Mouse (Mus musculus): ENCODE measurements around the gene Mgl2. TPM values are rescaled to one million over a fixed set of nuclear protein-coding genes. Genes with fewer than 3 reads are reported as not detected.

The Mgl2 gene
- polyA plus RNA-seq, 2 experiments = 0.61 to 1.1 TPM

DNA sequence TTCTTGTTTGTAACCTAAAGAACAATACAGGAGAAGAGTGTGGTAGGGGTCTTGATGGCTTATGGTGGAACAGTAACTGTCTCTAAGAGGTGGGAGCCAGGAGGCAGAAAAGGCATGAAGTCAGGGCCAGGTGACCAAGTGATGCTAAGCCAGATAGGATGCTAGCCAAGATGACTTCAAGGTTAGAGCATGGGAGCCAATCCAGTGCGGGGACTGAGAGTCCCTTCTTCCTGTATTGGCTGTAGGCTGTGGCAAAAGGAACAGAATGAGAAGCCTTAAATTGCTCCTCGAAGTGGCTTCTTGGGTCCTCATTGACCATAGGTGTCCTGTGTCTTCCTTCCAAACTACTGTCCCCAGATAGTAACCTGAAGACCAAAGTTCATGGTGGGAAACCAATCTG, 31.0 kb upstream of the Mgl2 start:
- TF ChIP-seq POLR2A (IDR thresholded peaks at IDR 0.05; ENCODE audit: borderline replicate concordance, extremely low read depth, insufficient read depth, insufficient read length) = no peak
- no peaks in the 10 kb centered on the region for H3K27me3 ChIP-seq (ENCODE audit: control insufficient read depth, insufficient read depth, low read length)
- H3K4me1 ChIP-seq (ENCODE audit: control insufficient read depth, insufficient read depth, low read length) = no peaks in the 10 kb centered on the region
- no peak overlapping the region for H3K9ac ChIP-seq (ENCODE audit: low read depth, low read length, severe bottlenecking)
- H3K36me3 ChIP-seq (ENCODE audit: control insufficient read depth, insufficient read depth, low read length) = no peaks in the 10 kb centered on the region
- H3K4me2 ChIP-seq (replicated peaks; ENCODE audit: low read depth, low read length, severe bottlenecking) = no peak overlapping the region
- 88% methylated on average over 2 of the region's 2 CpGs for WGBS
- no peak for DNase-seq (ENCODE audit: low spot score)
- ATAC-seq (ENCODE audit: low FRiP score, low read depth) = no peak
- H3K4me3 ChIP-seq (replicated peaks; ENCODE audit: low read length) = no peak overlapping the region
- no peak overlapping the region for H3K27ac ChIP-seq (replicated peaks; ENCODE audit: low read depth, low read length)
- H3K9me3 ChIP-seq (ENCODE audit: control insufficient read depth, low read length) = no peaks in the 10 kb centered on the region

DNA sequence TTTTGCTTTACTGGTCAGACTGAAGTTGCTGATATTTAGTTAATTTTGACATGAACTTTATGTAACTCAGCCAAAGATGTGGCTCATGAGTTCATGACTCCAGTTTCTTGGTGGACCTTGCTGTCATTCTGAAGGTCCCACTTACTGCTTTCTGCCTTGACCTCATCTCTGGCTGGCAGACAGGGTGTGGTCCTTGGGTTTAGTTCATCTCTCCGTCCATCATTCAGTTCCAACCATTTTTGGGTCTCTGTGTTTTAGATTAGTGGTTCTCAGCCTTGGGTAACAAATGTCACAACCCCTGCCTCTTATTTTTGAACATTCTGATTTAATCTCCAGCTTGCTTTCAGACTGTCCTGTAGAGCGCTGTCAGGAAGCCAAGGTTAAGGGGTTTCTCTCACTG, 30.3 kb upstream of the Mgl2 start:
- no peak for DNase-seq (ENCODE audit: low spot score)
- no peak for TF ChIP-seq POLR2A (IDR thresholded peaks at IDR 0.05; ENCODE audit: borderline replicate concordance, extremely low read depth, insufficient read depth, insufficient read length)
- Histone ChIP-seq H3K9ac (ENCODE audit: low read depth, low read length, severe bottlenecking) (no peak overlapping the region), H3K4me1 (ENCODE audit: control insufficient read depth, insufficient read depth, low read length) (no peaks in the 10 kb centered on the region), H3K27me3 (ENCODE audit: control insufficient read depth, insufficient read depth, low read length) (no peaks in the 10 kb centered on the region), H3K9me3 (ENCODE audit: control insufficient read depth, low read length) (no peaks in the 10 kb centered on the region), H3K36me3 (ENCODE audit: control insufficient read depth, insufficient read depth, low read length) (no peaks in the 10 kb centered on the region), H3K4me3 (replicated peaks; ENCODE audit: low read length) (no peak overlapping the region), H3K27ac (replicated peaks; ENCODE audit: low read depth, low read length) (no peak overlapping the region), H3K4me2 (replicated peaks; ENCODE audit: low read depth, low read length, severe bottlenecking) (no peak overlapping the region)
- ATAC-seq (ENCODE audit: low FRiP score, low read depth) = no peak
- WGBS = 83% methylated on average over 2 of the region's 2 CpGs

DNA sequence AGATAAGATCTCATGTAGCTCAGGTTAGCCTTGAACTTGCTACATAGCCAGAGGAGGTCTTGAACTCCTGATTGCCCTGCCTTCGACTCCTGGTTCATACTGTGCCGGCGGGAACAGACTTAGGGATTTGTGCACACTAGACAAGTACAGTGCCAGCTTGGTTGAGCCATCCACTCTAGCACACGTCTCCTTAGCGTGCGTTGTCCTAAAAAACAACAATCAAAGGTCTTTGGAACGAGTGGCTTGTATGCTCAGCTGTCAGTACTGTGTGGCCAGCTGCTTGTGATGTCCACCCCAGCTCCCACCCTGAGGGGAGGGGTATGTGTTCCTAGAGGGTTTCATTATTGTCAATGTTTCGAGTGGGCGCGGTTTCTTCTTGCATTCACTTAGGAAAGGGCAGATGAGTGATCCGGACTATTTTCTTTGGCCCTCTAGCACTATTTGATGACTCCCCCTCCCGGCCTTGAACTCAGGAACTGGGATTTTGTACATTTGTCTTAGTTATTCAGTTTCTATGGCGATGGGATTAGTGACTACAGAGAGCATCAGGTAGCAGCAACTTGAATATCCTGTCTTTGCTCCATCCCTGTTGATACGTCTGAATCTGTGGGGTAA, 26.3 kb upstream of the Mgl2 start:
- TF ChIP-seq POLR2A (IDR thresholded peaks at IDR 0.05; ENCODE audit: borderline replicate concordance, extremely low read depth, insufficient read depth, insufficient read length) = no peak
- no peaks in the 10 kb centered on the region for H3K27me3 ChIP-seq (ENCODE audit: control insufficient read depth, insufficient read depth, low read length)
- H3K4me2 ChIP-seq (replicated peaks; ENCODE audit: low read depth, low read length, severe bottlenecking) = no peak overlapping the region
- DNase-seq (ENCODE audit: low spot score) = no peak
- no peaks in the 10 kb centered on the region for H3K4me1 ChIP-seq (ENCODE audit: control insufficient read depth, insufficient read depth, low read length)
- ATAC-seq (ENCODE audit: low FRiP score, low read depth) = no peak
- H3K9me3 ChIP-seq (ENCODE audit: control insufficient read depth, low read length) = no peaks in the 10 kb centered on the region
- no peak overlapping the region for H3K9ac ChIP-seq (ENCODE audit: low read depth, low read length, severe bottlenecking)
- WGBS = 85% methylated on average over 14 of the region's 14 CpGs
- no peak overlapping the region for H3K4me3 ChIP-seq (replicated peaks; ENCODE audit: low read length)
- no peak overlapping the region for H3K27ac ChIP-seq (replicated peaks; ENCODE audit: low read depth, low read length)
- no peaks in the 10 kb centered on the region for H3K36me3 ChIP-seq (ENCODE audit: control insufficient read depth, insufficient read depth, low read length)

DNA sequence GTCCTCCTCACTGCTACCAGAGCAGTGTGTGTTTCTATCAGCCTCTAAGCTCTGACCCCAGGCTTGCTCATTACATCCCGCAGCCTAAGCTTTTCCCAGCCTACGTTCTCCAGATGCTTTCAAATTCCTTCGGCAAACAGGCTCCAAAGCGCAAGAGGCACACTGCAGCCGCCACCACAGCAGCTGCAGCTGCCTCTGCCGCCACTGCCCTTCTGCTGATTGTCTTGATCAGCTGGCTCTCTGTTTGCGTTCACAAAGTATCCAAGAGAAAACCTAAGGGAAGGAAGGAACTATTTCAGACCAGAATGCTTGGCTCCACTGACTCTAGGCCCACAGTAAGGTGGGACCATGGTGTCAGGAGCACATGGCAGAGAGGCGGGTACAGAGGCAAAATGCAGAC, 23.0 kb upstream of the Mgl2 start:
- Histone ChIP-seq H3K4me3 (replicated peaks; ENCODE audit: low read length) (no peak overlapping the region), H3K4me2 (replicated peaks; ENCODE audit: low read depth, low read length, severe bottlenecking) (no peak overlapping the region), H3K27ac (replicated peaks; ENCODE audit: low read depth, low read length) (no peak overlapping the region), H3K9me3 (ENCODE audit: control insufficient read depth, low read length) (no peaks in the 10 kb centered on the region; the same call in 1 of the 2 replicates), H3K27me3 (ENCODE audit: control insufficient read depth, insufficient read depth, low read length) (no peaks in the 10 kb centered on the region), H3K9ac (ENCODE audit: low read depth, low read length, severe bottlenecking) (no peak overlapping the region), H3K4me1 (ENCODE audit: control insufficient read depth, insufficient read depth, low read length) (no peaks in the 10 kb centered on the region), H3K36me3 (ENCODE audit: control insufficient read depth, insufficient read depth, low read length) (no peaks in the 10 kb centered on the region)
- ATAC-seq (ENCODE audit: low FRiP score, low read depth) (no peak), DNase-seq (ENCODE audit: low spot score) (no peak)
- WGBS = 59% methylated on average over 8 of the region's 8 CpGs
- no peak for TF ChIP-seq POLR2A (IDR thresholded peaks at IDR 0.05; ENCODE audit: borderline replicate concordance, extremely low read depth, insufficient read depth, insufficient read length)

DNA sequence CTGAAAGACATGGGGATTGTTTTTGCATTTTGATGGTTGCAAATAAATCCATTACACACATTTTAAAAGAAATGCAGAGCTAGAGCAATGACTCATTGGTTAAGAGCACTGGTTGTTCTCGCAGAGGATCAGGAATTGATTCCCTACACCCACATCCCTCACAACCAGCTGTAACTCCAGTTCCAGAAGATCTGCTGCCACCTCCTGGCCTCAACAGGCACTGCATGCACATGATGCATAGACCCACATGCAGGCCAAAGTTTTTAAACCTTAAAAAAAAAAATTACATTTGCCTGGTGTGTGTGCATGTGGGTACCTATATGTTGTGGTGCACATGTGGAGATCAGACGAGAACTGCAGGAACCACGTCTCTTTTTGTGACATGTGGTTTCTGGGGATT, 20.0 kb upstream of the Mgl2 start:
- WGBS = 66% methylated on average over 3 of the region's 3 CpGs
- DNase-seq (ENCODE audit: low spot score) (no peak), ATAC-seq (ENCODE audit: low FRiP score, low read depth) (no peak)
- H3K27ac ChIP-seq (replicated peaks; ENCODE audit: low read depth, low read length) = no peak overlapping the region
- no peaks in the 10 kb centered on the region for H3K4me1 ChIP-seq (ENCODE audit: control insufficient read depth, insufficient read depth, low read length)
- H3K9me3 ChIP-seq (ENCODE audit: control insufficient read depth, low read length) = no peaks in the 10 kb centered on the region; the same call in 1 of the 2 replicates
- no peak overlapping the region for H3K4me3 ChIP-seq (replicated peaks; ENCODE audit: low read length)
- no peak overlapping the region for H3K4me2 ChIP-seq (replicated peaks; ENCODE audit: low read depth, low read length, severe bottlenecking)
- no peak overlapping the region for H3K9ac ChIP-seq (ENCODE audit: low read depth, low read length, severe bottlenecking)
- no peak for TF ChIP-seq POLR2A (IDR thresholded peaks at IDR 0.05; ENCODE audit: borderline replicate concordance, extremely low read depth, insufficient read depth, insufficient read length)
- no peaks in the 10 kb centered on the region for H3K36me3 ChIP-seq (ENCODE audit: control insufficient read depth, insufficient read depth, low read length)
- H3K27me3 ChIP-seq (ENCODE audit: control insufficient read depth, insufficient read depth, low read length) = no peaks in the 10 kb centered on the region

All from limb, embryonic 14.5 days (tissue).